Mouse (Mus musculus) mesoderm, embryonic 11.5 days (tissue): ENCODE results near the gene Stk32c.
A peak's percentile ranks its signal among the peaks of the same experiment; 100 is the strongest.

ENCODE experiments used
- DNase-seq: peaks from one replicate; pipeline ENCODE4 v3.0.0-alpha.2; 2012; ENCODE audit warnings: low read depth, low spot score

The Stk32c gene

DNA sequence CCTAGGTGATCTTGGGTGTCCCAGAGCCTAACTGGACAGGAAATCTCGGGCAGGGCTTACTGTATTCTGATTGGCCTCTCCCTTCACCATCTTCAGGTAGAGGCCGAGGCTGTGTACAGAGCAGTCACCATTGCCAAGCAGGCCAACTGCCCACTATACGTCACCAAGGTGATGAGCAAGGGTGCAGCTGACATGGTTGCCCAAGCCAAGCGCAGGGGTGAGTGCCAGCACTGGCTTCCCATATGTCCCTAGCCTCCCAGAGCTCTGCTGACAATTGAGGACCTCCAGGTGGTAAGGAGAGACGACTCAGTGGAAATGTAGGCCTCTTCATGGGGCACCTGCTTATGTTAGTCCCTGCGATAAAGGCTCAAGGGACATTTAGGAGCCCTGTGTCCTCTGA, 118.3 kb downstream of the Stk32c start:
- DNase-seq: no peak

DNA sequence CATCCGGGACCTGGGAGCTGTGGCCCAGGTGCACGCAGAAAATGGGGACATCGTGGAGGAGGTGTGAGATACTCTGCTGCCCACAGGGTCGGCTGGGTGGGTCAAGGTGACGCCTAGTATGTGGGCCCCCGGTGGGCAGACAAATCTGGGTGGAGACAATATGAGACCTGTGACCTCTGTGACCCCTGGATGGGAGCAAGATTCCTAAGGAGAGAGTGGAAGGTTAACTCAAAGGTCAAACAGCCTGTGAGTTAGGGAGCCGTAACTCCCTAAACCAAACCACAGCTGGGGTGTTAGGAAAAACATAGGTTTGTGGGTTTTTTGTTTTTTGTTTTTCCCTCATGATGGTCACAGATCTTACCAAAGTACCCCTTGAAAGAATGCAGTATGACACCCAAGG, 119.3 kb downstream of the Stk32c start:
- no peak for DNase-seq

DNA sequence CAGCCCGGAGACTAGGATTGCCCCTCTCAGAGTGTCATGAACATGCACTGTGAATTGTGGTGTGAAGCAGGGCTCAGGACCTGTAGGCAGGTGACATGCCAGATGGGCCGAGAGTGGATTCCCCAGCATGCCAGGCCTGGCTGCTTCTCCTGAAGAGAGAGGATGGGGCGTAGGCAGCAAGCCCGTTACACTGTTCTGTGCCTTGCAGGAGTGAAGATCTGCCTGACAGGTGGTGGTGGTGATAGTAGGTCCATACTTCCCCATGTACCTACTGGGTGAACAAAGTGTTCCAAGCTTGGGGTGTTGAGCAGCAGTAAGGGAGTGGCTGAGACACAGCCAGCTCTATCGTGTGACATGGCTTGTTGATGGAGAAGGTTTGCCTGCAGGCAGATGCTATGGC, 120.0 kb downstream of the Stk32c start:
- DNase-seq: no peak

DNA sequence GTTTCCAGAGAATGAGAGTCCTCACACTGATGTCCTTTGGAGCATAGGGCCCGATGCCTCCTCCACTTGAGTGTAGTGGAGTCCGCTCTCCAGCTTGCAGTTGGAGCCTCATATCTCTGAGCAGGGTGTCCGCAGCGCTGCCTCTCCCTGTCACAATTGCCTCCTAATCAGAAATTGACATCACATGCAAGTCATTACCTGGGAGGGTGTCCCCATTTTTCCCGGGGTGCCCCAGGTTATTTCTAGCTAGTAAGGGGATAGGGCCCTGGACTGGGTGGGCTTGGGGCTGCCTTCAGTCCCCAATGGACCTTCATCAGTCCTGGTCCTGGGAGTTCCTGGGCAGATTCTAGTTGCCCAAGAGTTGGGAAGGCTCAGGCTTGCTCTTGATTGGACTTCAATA, 120.4 kb downstream of the Stk32c start:
- DNase-seq: no peak

DNA sequence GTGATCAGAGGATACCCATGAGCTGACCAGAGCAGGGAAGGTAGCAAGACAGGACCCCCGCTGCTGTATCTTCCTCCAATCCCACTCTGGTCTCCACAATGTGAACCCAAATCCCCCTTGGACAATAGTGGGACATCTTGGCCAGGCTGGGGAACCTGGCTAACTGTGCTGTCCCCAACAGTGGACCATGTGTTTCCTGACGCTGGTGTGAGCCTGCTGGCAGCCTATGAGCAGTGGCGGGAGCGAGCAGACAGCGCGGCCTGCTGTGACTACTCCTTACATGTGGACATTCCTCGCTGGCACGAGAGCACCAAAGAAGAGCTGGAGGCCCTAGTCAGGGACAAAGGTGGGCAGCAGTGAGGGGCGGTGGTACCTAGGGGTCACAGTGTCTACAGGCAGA, 121.4 kb downstream of the Stk32c start:
- DNase-seq: no peak

DNA sequence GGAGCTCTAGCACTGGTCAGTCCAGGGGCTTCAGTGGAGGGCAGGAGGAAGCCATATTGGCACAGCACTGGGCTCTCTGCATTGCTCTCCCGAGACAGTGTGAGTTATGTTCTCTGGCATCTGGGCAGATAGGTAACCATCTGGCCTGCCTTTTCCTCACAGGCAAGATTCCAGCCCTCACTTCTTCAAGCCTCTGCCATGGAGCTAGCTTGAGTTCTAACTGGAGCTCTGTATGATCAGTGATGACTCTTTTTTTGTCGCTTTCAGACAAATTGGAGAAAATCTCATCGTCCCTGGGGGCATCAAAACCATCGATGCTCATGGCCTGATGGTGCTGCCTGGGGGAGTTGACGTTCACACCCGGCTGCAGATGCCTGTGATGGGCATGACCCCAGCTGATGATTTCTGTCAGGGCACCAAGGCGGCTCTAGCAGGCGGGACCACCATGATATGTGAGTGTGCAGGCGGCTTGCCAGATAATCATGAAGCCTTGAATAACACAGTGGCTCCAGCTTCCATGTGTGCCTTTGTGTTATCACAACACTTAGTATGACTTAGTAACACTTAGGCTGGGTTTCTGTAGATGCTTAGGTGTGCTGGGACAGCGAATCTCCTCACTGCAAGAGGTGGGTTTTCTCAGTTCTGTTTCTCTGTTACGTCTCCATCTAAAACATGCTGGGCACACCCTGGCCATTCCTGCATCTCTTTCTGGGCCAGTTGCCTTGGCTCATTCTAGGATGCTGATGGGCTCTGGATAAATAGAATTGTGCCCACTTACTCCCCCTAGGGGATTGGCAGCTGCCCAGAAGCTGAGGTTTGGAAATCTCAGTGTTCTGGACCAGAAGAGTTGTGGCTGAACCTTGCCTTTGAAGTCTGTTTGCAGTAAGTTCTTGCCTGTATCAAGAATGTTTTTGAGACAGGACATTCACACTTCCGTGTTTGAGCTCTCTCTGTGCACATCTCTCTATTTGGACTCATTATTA, 122.9 kb downstream of the Stk32c start:
- no peak for DNase-seq

DNA sequence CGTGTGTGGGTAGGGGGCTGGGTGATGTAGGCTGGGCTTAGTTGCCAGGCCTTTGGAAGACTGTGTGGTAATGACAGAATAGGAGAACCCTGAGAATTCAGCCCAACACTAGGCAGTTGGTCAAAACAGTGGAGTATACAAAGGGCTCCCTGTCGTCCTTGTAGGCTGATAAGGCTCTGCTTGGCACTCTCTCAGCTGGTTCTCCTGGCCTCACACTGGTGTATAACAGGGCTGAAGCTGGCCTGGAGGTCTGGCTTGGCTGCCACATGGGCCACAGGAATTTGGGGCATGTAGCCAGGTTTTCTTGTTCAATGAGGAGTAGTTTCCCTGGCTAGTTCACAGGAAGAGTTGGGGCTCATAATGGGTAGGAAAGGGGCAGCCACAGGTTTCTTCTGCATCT, 125.3 kb downstream of the Stk32c start:
- DNase-seq: no peak

DNA sequence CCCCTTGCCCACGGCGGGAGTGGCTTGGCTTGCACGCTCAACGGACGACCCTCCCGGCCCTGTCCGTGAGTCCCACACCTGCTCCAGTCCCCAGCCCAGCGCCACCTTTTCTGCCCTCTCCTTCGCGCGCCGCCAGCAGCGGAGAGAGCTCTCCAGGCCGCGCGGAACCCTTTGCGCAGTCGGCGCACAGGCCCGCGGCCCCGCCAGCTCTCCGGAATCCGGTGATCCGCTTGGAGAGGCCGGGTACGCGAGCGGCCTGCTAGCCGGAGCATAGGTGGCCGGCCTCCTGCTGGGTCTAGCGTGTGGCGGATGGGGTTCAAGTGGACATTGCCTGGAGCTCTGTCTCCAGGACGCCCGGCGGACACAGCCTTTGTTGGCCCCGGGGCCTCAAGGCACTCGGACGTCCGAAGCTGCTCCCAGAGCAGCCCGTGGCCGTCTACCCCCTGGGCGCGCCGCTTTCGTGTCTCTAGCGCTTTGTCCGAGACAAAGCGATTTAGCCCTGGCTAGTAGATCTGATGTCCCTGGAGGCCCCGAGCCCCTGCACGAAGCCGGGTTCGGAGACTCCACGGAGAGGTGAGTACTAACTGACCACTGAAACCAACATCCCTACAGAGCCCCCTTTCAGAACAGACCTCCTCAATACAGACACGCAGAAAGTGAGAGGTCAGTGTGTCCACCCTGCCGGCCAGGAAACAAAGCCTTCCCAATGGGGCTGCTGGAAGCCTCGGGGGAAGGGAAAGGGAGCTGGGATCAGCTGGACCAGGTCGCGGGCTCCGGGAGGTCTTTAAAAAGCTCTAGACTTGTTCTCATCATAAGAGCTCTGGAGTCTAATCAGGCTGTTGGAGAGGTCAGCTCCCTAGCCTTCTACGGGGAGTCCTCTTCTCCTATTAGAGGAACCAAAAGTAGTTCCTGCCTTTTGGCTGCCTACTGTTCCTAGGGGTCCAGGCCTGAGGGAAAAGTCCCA, 126.6 kb downstream of the Stk32c start:
- DNase-seq: peak; percentile 47

DNA sequence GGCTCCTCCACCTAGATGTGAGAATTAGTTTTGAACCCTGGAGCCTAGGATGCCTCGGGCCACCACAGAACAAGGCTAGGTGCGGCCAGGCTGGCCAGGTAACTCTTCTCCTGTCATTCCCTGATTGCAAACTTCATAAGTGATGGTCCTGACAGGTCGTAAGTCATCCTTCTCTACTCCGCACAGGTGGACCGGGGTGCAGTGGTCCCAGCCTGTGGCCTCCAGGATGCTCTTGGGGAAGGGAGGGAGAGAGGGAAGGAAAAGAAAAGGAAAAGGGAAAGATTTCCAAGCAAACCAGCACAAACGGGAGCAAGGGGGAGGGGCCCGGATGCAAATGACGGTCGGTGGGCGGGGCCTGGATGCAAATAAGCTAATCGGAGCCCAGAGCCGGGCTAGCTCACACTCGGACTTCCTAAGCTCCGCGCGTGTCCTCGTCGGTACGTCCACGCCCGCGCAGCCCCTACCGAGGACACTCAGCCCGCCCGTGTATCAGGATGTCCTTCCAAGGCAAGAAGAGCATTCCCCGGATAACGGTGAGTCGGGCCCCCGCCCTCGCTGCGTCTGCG, 127.4 kb downstream of the Stk32c start, which contains the start of gene Dpysl4:
Gene Dpysl4, plus strand, starts transcription at position 373 of the 566 bp plus-strand sequence.
- DNase-seq: peak; percentile 81

DNA sequence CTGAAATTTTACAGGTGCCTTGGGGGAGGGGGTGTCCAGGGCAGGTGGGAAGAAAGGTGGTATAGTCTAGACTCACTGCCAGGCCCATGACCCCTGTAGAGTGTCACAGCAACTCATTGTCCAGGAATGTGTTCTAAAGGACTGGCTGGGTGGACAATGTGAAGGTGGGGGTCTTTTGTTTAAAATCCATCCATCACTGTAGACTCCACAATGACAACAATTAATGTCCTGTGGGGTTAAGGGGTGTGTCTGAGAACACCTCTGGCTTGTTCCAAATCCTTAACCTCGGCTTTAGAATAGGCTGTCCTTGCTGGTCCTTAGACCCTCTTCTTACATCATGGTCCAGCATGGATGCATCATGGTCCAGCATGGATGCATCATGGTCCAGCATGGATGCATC, 128.8 kb downstream of the Stk32c start:
- DNase-seq: no peak

DNA sequence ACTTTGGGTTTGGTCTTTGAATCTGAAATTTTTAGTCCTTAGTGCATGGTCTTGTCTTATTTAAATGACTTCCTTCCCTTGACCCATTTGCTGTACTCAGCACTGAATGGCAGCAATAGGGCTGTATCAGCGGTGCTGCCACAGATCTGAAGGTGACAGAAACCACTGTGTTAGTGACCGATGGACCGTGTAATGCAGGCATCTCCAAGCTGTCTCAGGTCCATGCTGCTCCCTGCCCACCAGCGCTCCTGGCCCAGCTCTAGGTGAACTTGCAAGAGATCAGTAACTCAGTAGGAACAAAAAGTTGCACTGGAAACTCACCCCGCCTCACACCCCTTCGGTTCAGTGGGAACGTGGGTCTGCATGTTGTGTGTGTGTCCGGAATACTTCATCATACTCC, 130.8 kb downstream of the Stk32c start:
- no peak for DNase-seq

DNA sequence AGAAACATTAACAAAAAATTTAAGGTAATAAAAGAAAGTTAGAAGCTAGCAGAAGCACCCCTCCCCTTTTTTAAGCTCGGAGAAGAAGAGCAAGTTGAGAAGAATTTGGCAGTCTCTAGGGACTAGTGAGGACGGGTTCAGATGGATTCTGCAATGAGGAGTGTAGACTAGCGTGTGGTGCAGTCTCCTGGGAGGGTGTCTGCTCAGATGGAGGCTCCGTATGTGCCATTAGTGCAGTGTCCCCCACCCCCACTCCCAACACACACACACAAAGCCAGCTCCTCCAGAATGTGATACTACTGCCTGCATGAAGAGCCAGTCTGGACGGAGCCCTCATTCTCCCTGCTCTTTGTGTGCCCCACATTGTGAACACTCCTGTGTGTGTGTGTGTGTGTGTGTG, 131.9 kb downstream of the Stk32c start:
- DNase-seq: no peak

DNA sequence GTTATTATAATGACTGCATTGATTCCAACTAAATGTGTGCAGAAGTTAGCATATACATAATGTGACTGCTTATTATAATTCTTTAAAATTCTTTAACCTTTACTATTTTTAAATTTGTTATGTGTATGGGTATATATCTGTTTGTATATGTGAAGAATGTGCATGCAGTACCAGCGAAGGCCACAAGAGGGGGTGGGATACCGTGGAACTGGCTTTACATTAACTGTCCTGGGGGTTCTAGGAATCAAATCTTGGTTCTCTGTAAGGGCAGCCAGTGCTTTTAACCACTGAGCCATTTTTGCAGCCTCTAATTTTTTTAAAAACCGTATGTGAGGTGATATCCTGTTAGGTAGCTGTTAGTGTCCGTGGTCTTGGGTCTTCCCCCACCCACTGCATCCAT, 132.4 kb downstream of the Stk32c start:
- DNase-seq: peak; percentile 42

DNA sequence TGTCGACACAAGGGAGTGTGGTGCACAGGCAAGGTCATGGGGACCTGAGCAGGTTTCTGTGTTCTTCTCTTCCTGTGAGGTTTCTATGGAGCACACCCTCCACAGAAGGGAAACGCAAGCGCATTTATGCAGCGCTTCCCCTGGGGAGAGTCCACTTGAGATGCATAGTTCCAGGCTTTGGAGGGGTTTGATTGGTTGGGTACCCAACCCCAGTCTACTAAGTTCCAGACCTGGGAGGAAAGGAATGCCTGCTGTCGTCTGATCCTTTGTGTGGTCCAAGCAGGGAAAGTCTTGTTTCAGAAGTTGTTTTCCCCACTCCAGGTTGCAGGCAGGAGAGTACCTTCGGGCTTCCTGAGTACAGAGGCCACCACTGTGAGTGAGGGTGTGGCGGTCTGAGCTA, 134.0 kb downstream of the Stk32c start:
- DNase-seq: no peak

DNA sequence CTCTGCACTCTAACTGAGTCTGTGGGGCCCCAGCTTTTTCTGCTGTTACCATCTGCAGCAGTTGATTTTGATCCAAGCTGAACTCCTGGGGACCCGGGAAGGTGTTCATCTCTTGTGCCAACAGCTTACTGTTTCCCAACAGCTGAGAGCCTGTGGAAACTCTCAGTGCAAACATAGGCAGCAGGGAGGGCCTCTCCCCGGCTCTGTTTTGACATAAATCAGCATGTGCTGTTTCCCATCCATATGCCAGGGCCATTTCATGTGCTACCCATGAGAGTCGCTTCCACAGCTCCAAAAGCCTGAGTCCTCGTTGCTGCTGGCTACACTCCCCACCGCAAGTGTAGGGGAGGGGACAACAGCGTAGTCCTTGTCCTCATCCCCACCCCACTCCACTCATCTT, 134.9 kb downstream of the Stk32c start:
- DNase-seq: no peak

DNA sequence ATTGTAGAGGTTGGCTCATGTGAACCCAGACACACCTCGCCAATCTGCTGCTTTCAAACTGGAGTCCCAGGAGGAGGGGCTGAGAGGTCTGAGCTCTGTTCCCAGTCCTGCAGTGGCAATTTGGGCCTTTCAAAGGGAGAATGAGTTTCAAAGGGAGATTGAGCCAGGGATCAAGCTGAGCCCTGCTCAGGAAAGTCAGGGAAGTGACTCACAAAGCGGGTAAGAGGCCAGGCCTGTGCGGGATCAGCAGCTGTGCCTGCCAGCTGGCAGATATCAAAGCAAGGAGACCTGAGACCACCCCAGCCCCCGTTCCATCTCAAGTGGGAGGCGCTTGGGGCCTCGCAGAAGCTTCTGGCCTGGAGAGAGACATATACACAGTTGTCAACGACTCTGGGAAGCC, 135.8 kb downstream of the Stk32c start:
- DNase-seq: peak; percentile 60

DNA sequence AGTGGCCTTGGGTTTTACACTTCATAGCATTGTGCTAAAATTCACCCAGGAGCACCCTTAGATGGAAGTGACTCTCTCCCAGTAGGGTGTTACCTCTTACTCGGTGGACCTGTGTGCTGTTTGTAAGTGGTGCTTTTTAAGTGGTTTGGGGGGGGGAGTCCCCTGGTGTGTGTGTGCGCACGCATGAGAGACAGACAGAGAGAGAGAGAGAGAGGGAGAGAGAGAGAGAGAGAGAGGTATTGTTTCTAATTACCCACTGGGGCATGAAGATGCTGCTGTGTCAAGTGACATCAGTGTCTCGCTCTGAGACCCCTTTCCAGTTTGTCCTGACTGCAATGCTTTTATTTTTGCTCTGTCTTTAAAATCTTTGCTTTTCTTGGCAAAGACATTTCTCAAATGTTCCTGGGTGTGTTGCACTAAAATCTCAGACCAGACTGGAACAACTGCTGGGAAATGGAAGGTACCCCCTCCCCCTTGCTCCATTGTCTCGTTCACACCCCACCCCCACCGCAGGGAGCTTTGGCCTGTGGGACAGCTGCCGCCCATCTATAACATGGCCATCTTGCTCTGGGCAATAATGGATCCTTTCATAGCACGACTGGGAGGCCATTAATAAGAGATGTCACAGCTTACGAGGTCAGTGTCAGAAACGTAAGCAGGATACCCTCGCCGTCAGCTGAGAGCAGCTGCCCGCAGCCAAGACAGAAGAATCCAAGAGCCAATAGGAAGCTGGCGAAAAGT, 137.9 kb downstream of the Stk32c start:
- DNase-seq: peak; percentile 85

DNA sequence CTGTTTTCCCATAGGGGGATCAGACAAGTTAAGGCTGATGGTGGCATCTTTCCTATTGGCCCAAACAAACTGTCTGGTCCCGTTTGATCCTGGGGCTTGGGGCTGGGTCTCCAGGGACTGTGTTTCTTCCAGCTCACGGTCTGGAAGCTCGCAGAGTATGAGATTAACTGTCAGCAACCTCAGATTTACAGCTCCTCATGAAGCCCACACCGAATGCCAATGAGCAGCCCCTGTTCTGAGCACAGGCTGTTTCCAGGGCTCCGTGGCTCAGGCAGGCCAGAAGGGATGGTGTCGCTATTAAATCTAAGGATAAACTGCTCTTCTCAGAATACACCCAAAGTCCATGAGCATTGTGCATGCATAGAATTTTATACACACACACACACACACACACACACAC, 138.9 kb downstream of the Stk32c start:
- peak; percentile 74 for DNase-seq

DNA sequence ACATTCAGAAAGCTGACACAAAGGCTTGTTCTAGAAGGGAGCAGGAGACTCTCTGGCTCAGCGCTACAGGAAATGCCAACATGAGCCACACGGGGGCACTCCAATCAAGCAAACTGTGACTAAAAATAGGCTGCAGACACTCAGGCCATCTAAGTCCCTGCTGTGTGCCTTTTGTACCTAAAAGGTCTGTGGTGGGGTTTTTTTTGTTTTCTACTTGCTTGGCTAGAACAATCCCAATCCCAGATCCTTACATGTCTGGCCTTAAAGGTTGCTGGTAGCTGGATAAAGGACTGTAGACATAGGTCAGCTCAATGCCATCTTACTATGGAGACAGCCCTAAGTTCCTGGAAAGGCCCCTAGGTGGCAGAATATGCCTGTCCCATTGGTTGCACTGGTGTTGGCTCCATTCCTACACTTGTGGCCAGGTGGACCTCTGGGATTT, 144.9 kb downstream of the Stk32c start:
- peak; percentile 78 for DNase-seq

DNA sequence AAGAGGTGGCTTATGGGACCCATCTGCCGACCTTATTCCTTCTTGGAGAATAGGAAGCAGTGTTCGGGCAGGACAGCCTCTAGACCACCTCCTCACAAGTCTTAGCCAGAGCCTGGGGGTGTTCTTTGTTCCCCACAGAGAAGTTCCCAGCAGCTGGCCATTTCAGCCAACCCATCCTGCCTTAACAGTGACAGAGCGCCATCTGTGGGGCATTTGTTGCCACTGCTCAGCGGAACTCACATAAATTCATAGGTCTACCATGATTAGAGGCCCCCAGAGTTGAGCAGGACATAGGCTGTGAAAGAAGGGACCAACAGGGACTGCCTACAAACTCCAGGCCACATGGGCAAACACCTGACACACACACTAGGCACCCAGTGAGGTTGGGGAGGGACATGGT, 149.7 kb downstream of the Stk32c start:
- DNase-seq: peak; percentile 43
